Mouse (Mus musculus) brain, embryonic 14.5 days (tissue): ENCODE measurements around the gene Stk11.

ENCODE experiments used
- CTCF ChIP-seq: fragments of 200-500 bp; IDR thresholded peaks from 2 replicates; pipeline ENCODE4 v1.5.1; 2012; ENCODE audit warnings: inconsistent platforms, mild to moderate bottlenecking, moderate library complexity, borderline replicate concordance; ENCODE audit not compliant: insufficient read depth, insufficient read length; ENCODE audit errors: extremely low read depth
- POLR2A ChIP-seq: fragments of 200-500 bp; IDR thresholded peaks from 2 replicates; pipeline ENCODE4 v1.6.1; 2012; ENCODE audit warnings: mild to moderate bottlenecking, inconsistent platforms, borderline replicate concordance; ENCODE audit not compliant: poor library complexity, insufficient read depth, insufficient read length, severe bottlenecking; ENCODE audit errors: extremely low read depth

GRCm38 (mm10) chr10:80114341-80115284 is 990 bp upstream of the Stk11 start:
- peak; percentile 97 for TF ChIP-seq CTCF
- no peak for TF ChIP-seq POLR2A
